Mouse (Mus musculus): ENCODE measurements around the gene Rad51ap2. TPM values are rescaled to one million over a fixed set of nuclear protein-coding genes. Genes with fewer than 3 reads are reported as not detected.

Gene Rad51ap2
- total RNA-seq, 2 experiments from 2014 or later, result 1.9 to 2.8 TPM

Other genes starting within 250 kb of the Rad51ap2 start
- gene Msgn1, start 247.1 kb upstream of the Rad51ap2 start, total RNA-seq (2021), result not detected
- gene Gen1, start 190.3 kb upstream of the Rad51ap2 start, total RNA-seq (2021), result 1 to 10 TPM; 1.3 to 3.7 TPM
- 10 to 100 TPM; 28.5 to 33.5 TPM for gene Smc6, start 190.2 kb upstream of the Rad51ap2 start, total RNA-seq (2021)
- gene Vsnl1, start 19.5 kb upstream of the Rad51ap2 start, total RNA-seq (2021), result 100 to 1,000 TPM; 583 to 588 TPM

Data from left cerebral cortex, postnatal 14 days (tissue).